Mouse (Mus musculus) heart, embryonic 15.5 days (tissue): ENCODE data around the gene Gm49384. TPM values are rescaled to one million over a fixed set of nuclear protein-coding genes. Genes with fewer than 3 reads are reported as not detected.
"Not testable (repeated sequence)": the region's sequence is repeated elsewhere in the genome, so short reads cannot be mapped to it uniquely, and the experiment has no call there.

ENCODE experiments used
- ATAC-seq: fragments of 200-750 bp; cut with Nextera tagmentation; replicated peaks from 2 replicates; pipeline ENCODE4 v1.8.0; 2017; ENCODE audit warnings: low read depth, moderate TSS enrichment; ENCODE audit not compliant: insufficient number of reproducible peaks, insufficient read depth, low FRiP score
- H3K27ac ChIP-seq: fragments of 300-500 bp; sonication (generic); 2 replicates; pipeline ENCODE4 v1.5.1; 2015; ENCODE audit warnings: mild to moderate bottlenecking, inconsistent platforms
- H3K27me3 ChIP-seq: fragments of 300-500 bp; sonication (generic); 2 replicates; pipeline ENCODE4 v1.6.1; 2015; ENCODE audit warnings: inconsistent platforms
- H3K36me3 ChIP-seq: fragments of 300-500 bp; sonication (generic); 2 replicates; pipeline ENCODE4 v1.6.1; 2015; ENCODE audit warnings: mild to moderate bottlenecking, inconsistent platforms
- H3K4me1 ChIP-seq: fragments of 300-500 bp; sonication (generic); replicated peaks from 2 replicates; pipeline ENCODE4 v1.6.1; 2015; ENCODE audit warnings: inconsistent platforms
- H3K4me2 ChIP-seq: fragments of 300-500 bp; sonication (generic); 2 replicates; pipeline ENCODE4 v1.6.1; 2015; ENCODE audit warnings: inconsistent platforms, mild to moderate bottlenecking, moderate library complexity
- H3K4me3 ChIP-seq: fragments of 300-500 bp; sonication (generic); 2 replicates; pipeline ENCODE4 v1.5.1; 2015; ENCODE audit warnings: mild to moderate bottlenecking, inconsistent platforms
- H3K9ac ChIP-seq: fragments of 300-500 bp; sonication (generic); 2 replicates; pipeline ENCODE4 v1.6.1; 2015; ENCODE audit warnings: mild to moderate bottlenecking, inconsistent platforms
- H3K9me3 ChIP-seq: fragments of 300-500 bp; sonication (generic); replicated peaks from 2 replicates; pipeline ENCODE4 v1.6.1; 2016; ENCODE audit warnings: inconsistent platforms
- WGBS: fragments of 180-500 bp; shearing (Covaris S2); methylation state at CpG from one replicate; pipeline ENCODE4 v1.1.7; 2015; ENCODE audit warnings: mixed read lengths; 5-methylcytosine and 5-hydroxymethylcytosine counted together
- polyA plus RNA-seq: library from polyadenylated mRNA; unstranded; fragments of >200 nt; fragmentation: Nextera tagmentation; extraction: Ambion mirVana; gene quantifications from 2 replicates; pipeline ENCODE4 v1.2.1, GENCODE M21; 2015

Gene Gm49384
- polyA plus RNA-seq, 1 experiment from 2014 or later, result 11.2 TPM

GRCm38 (mm10) chr12:69164904-69165303 lies 39.2 kb downstream of the Gm49384 start:
- H3K4me2 ChIP-seq, result no peak overlapping the region
- no peaks in the 10 kb centered on the region for H3K36me3 ChIP-seq
- 41% methylated on average over 3 of the region's 3 CpGs for WGBS
- H3K4me3 ChIP-seq, result no peak overlapping the region
- no peaks in the 10 kb centered on the region for H3K27me3 ChIP-seq
- peaks cover 13% of the 10 kb centered on the region for H3K4me1 ChIP-seq
- H3K9ac ChIP-seq, result no peak overlapping the region
- ATAC-seq, result no peak
- no peaks in the 10 kb centered on the region for H3K9me3 ChIP-seq
- no peak overlapping the region for H3K27ac ChIP-seq

- not testable (repeated sequence) for H3K4me3 ChIP-seq, H3K27me3 ChIP-seq, H3K4me1 ChIP-seq, H3K9me3 ChIP-seq, ATAC-seq, H3K4me2 ChIP-seq, H3K36me3 ChIP-seq, H3K9ac ChIP-seq, H3K27ac ChIP-seq
- WGBS, result 84% methylated on average over 4 of the region's 4 CpGs
Measured at GRCm38 (mm10) chr12:69163586-69163985, 40.5 kb downstream of the Gm49384 start.

GRCm38 (mm10) chr12:69160677-69161076 lies 43.4 kb downstream of the Gm49384 start:
- H3K27me3 ChIP-seq, ATAC-seq, H3K4me2 ChIP-seq, H3K4me3 ChIP-seq, H3K9ac ChIP-seq, H3K4me1 ChIP-seq, H3K9me3 ChIP-seq, H3K27ac ChIP-seq: not testable (repeated sequence)
- peaks cover 15% of the 10 kb centered on the region for H3K36me3 ChIP-seq
- 80% methylated on average over 2 of the region's 2 CpGs for WGBS

GRCm38 (mm10) chr12:69159578-69159940 lies 44.5 kb downstream of the Gm49384 start:
- H3K36me3 ChIP-seq, result peaks cover 15% of the 10 kb centered on the region
- no peak; the same call in 1 of the 2 replicates for ATAC-seq
- H3K4me3 ChIP-seq, result peak overlapping the region; percentile 88
- no peak overlapping the region for H3K9ac ChIP-seq
- peak overlapping the region; percentile 36; the same call in 1 of the 2 replicates for H3K4me2 ChIP-seq
- no peaks in the 10 kb centered on the region for H3K9me3 ChIP-seq
- peaks cover 4% of the 10 kb centered on the region for H3K4me1 ChIP-seq
- WGBS, result 5% methylated on average over 9 of the region's 9 CpGs
- H3K27ac ChIP-seq, result peak overlapping the region; percentile 75
- H3K27me3 ChIP-seq, result no peaks in the 10 kb centered on the region

GRCm38 (mm10) chr12:69158765-69159577 lies 45.1 kb downstream of the Gm49384 start, which contains the start of gene Rps29:
TSS of gene Rps29 (minus strand) at chr12:69159186.
- not testable (repeated sequence) for H3K4me1 ChIP-seq, H3K27me3 ChIP-seq, H3K9me3 ChIP-seq
- H3K9ac ChIP-seq, result peak within 1 kb of the TSS; percentile 92
- H3K36me3 ChIP-seq, result peaks cover 15% of the 10 kb centered on the region
- H3K4me2 ChIP-seq, result peak within 1 kb of the TSS; percentile 63
- under 1% methylated on average over 58 of the region's 68 CpGs for WGBS
- peak within 1 kb of the TSS; percentile 88 for H3K4me3 ChIP-seq
- ATAC-seq, result peak; percentile 98
- H3K27ac ChIP-seq, result peak within 1 kb of the TSS; percentile 96

GRCm38 (mm10) chr12:69158366-69158764 lies 45.7 kb downstream of the Gm49384 start:
- under 1% methylated on average over 19 of the region's 19 CpGs for WGBS
- peak overlapping the region; percentile 88 for H3K4me3 ChIP-seq
- H3K4me2 ChIP-seq, result peak overlapping the region; percentile 63
- ATAC-seq, result no peak
- H3K27ac ChIP-seq, result peak overlapping the region; percentile 96
- peak overlapping the region; percentile 92 for H3K9ac ChIP-seq
- H3K9me3 ChIP-seq, result no peaks in the 10 kb centered on the region
- H3K36me3 ChIP-seq, result peaks cover 15% of the 10 kb centered on the region
- H3K27me3 ChIP-seq, result no peaks in the 10 kb centered on the region
- peaks cover 4% of the 10 kb centered on the region for H3K4me1 ChIP-seq

GRCm38 (mm10) chr12:69157107-69157506 lies 47.0 kb downstream of the Gm49384 start:
- no peak overlapping the region for H3K27ac ChIP-seq
- H3K9me3 ChIP-seq, result no peaks in the 10 kb centered on the region
- WGBS, result 90% methylated on average over 2 of the region's 2 CpGs
- H3K4me3 ChIP-seq, result no peak overlapping the region
- H3K36me3 ChIP-seq, result peaks cover 15% of the 10 kb centered on the region
- ATAC-seq, result no peak
- H3K4me1 ChIP-seq, result peaks cover 4% of the 10 kb centered on the region
- H3K27me3 ChIP-seq, result no peaks in the 10 kb centered on the region
- H3K9ac ChIP-seq, result no peak overlapping the region
- no peak overlapping the region for H3K4me2 ChIP-seq

GRCm38 (mm10) chr12:69156436-69156835 lies 47.6 kb downstream of the Gm49384 start:
- Histone ChIP-seq H3K9me3 (no peaks in the 10 kb centered on the region), H3K27ac (no peak overlapping the region), H3K4me2 (no peak overlapping the region), H3K4me1 (peaks cover 4% of the 10 kb centered on the region), H3K27me3 (no peaks in the 10 kb centered on the region), H3K4me3 (no peak overlapping the region), H3K36me3 (peaks cover 15% of the 10 kb centered on the region), H3K9ac (no peak overlapping the region)
- ATAC-seq, result no peak
- WGBS, result 84% methylated on average over 4 of the region's 4 CpGs

- WGBS, result 84% methylated on average over 2 of the region's 2 CpGs
Measured at GRCm38 (mm10) chr12:69155923-69156322, 48.1 kb downstream of the Gm49384 start.

GRCm38 (mm10) chr12:69150049-69150448 lies 54.0 kb downstream of the Gm49384 start:
- Histone ChIP-seq H3K9ac (no peak overlapping the region), H3K36me3 (no peaks in the 10 kb centered on the region; the same call in 1 of the 2 replicates), H3K4me1 (no peaks in the 10 kb centered on the region), H3K27ac (no peak overlapping the region), H3K4me2 (no peak overlapping the region), H3K4me3 (no peak overlapping the region), H3K27me3 (no peaks in the 10 kb centered on the region), H3K9me3 (no peaks in the 10 kb centered on the region)
- no peak for ATAC-seq
- WGBS, result 81% methylated on average over 13 of the region's 13 CpGs

More at GRCm38 (mm10) chr12:69155923-69156322, 48.1 kb downstream of the Gm49384 start:
- no peak for ATAC-seq
- Histone ChIP-seq H3K27me3 (no peaks in the 10 kb centered on the region), H3K4me2 (no peak overlapping the region), H3K4me3 (no peak overlapping the region), H3K9me3 (no peaks in the 10 kb centered on the region), H3K4me1 (peaks cover 4% of the 10 kb centered on the region), H3K36me3 (peaks cover 15% of the 10 kb centered on the region), H3K27ac (no peak overlapping the region), H3K9ac (no peak overlapping the region)

GRCm38 (mm10) chr12:69147166-69147735 lies 56.8 kb downstream of the Gm49384 start:
- Histone ChIP-seq H3K4me3 (no peak overlapping the region), H3K4me1 (no peaks in the 10 kb centered on the region), H3K27ac (no peak overlapping the region), H3K27me3 (no peaks in the 10 kb centered on the region), H3K4me2 (no peak overlapping the region), H3K9me3 (no peaks in the 10 kb centered on the region), H3K9ac (no peak overlapping the region), H3K36me3 (no peaks in the 10 kb centered on the region)
- ATAC-seq, result no peak
- 85% methylated on average over 5 of the region's 5 CpGs for WGBS
